Mouse (Mus musculus): ENCODE measurements around the gene Mtmr14. TPM values are rescaled to one million over a fixed set of nuclear protein-coding genes. Genes with fewer than 3 reads are reported as not detected.
A peak's percentile ranks its signal among the peaks of the same experiment; 100 is the strongest.

Mtmr14 gene
- total RNA-seq, 2 experiments from 2014 or later, result 24.8 to 26.2 TPM

GRCm38 (mm10) chr6:113266996-113267655 is 29.5 kb downstream of the Mtmr14 start:
- intact Hi-C loops (cut with DNase I), result no loop called here
- no peak for DNase-seq (ENCODE audit: extremely low spot score in 1 of 2, low spot score in 2 of 2)

DNA sequence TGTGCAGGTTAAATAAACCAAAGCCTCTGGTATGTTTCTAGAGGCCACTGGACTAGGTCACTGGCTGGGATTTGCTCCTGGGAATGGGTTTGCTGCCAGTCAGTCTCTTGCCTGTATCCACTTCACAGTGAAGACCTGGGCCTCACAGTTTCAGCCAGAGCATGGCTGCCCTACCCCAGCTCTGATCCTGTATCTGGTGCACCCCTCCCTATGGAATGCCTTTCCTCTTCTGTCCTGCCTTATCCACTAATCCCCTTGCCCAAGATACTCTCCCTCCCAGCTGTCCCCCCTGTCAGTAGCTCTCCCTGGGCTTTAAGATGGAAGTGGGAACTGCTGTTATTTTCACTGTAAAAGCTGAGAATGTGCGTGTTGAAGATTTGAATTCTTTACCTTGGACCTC is 30.3 kb downstream of the Mtmr14 start:
- intact Hi-C loops (cut with DNase I), result no loop called here
- DNase-seq (ENCODE audit: extremely low spot score in 1 of 2, low spot score in 2 of 2), result no peak

- intact Hi-C loops (cut with DNase I), result no loop called here
- DNase-seq (ENCODE audit: extremely low spot score in 1 of 2, low spot score in 2 of 2), result no peak
Measured at GRCm38 (mm10) chr6:113272365-113272764, 34.7 kb downstream of the Mtmr14 start.

GRCm38 (mm10) chr6:113276846-113277245 is 39.2 kb downstream of the Mtmr14 start:
- intact Hi-C loops (cut with DNase I), result no loop called here
- no peak for DNase-seq (ENCODE audit: extremely low spot score in 1 of 2, low spot score in 2 of 2)

DNA sequence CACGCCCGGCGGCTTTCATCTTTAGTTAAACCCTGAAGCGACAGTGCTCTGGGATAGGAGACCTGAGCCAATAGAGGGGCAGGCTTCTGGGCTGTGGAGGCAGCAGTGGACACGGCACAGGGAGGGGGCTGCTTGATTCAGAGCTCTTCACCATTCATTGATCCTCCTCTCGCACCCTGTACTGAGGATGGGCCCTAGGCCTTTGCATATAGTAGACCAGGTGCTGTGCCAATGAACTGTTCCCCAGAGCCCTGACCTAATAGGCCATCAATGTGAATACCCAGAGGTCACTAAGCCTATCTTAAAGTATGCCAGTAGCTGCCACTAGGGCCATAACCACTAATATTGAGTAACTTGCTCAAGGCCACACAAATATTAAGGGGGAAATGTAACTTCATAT is 44.0 kb downstream of the Mtmr14 start:
- intact Hi-C loops (cut with DNase I), result no loop called here
- DNase-seq (ENCODE audit: extremely low spot score in 1 of 2, low spot score in 2 of 2), result no peak

GRCm38 (mm10) chr6:113282101-113282802 is 44.6 kb downstream of the Mtmr14 start, which contains the start of gene Cpne9:
Cpne9 (plus strand) TSS chr6:113282307.
- intact Hi-C loops (cut with DNase I), result no loop called here
- DNase-seq (ENCODE audit: extremely low spot score in 1 of 2, low spot score in 2 of 2), result peak in 1 of 2 experiments; percentile 71

DNA sequence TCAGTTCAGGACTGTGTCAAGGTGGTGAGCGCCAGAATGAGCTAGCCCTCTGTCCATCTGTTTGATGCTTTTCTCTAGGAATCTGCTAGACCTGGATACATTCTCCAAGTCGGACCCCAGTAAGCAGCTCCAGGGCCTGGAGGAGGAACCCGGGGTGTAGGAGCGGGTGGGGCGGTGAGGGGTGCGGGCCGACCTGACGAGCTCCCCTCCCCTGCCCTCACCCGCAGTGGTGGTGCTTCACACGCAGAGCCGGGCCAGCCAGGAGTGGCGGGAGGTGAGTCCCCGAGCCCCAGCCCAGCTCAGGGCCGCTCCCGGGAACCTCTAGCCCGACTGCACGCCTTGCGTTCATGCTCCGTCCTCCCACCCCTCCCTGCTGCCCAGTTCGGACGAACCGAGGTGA is 45.3 kb downstream of the Mtmr14 start:
- DNase-seq (ENCODE audit: extremely low spot score in 1 of 2, low spot score in 2 of 2), result peak in 1 of 2 experiments; percentile 47
- intact Hi-C loops (cut with DNase I), result no loop called here

DNA sequence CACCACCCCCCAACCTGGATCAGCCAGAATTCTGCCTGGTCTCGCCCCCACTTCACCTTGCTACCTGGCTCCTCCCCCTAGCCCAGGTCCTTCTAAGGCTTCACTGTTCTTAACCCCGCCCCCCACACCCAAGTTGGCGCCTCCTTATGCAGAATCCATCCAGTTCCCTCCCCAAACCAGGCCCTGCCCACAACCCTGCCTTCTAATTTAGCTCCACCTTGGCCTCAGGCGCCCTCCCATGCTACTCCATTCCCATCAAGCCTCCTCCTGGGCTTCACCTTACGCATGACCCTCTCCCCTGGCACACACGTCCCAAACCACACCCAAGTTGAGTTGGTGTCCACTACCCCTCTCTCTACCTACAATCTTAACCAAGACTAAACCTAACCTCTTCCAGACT is 45.9 kb downstream of the Mtmr14 start:
- no peak for DNase-seq (ENCODE audit: extremely low spot score in 1 of 2, low spot score in 2 of 2)
- intact Hi-C loops (cut with DNase I), result no loop called here

DNA sequence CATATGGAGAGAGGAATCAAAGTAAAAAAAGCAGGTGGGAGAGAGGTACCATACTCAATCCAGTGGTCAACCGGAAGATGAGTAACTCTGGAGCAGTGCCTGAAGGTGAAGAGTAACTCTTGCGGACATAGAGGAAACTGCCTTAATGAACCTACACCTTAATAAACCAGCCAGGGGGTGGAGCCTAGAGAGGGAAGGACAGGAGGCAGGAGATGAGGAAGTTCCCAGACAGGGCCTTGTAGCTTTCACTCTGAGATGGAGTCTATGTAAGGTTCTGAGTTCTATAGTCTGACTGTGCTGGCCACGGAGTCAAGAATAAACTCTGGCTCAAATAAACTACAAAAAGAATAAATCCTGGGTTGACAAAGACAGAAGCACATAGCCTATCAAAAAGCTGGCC is 47.3 kb downstream of the Mtmr14 start:
- intact Hi-C loops (cut with DNase I), result no loop called here

GRCm38 (mm10) chr6:113286316-113286715 is 48.7 kb downstream of the Mtmr14 start:
- no peak for DNase-seq (ENCODE audit: extremely low spot score in 1 of 2, low spot score in 2 of 2)
- intact Hi-C loops (cut with DNase I), result no loop called here

More for the DNA sequence above, 47.3 kb downstream of the Mtmr14 start:
- no peak for DNase-seq (ENCODE audit: extremely low spot score in 1 of 2, low spot score in 2 of 2)

- intact Hi-C loops (cut with DNase I), result no loop called here
- no peak for DNase-seq (ENCODE audit: extremely low spot score in 1 of 2, low spot score in 2 of 2)
Measured at GRCm38 (mm10) chr6:113287236-113287635, 49.6 kb downstream of the Mtmr14 start.

- DNase-seq (ENCODE audit: extremely low spot score in 1 of 2, low spot score in 2 of 2), result no peak
- intact Hi-C loops (cut with DNase I), result no loop called here
Measured at GRCm38 (mm10) chr6:113289346-113289745, 51.7 kb downstream of the Mtmr14 start.

GRCm38 (mm10) chr6:113290346-113290745 is 52.7 kb downstream of the Mtmr14 start:
- intact Hi-C loops (cut with DNase I), result no loop called here
- no peak for DNase-seq (ENCODE audit: extremely low spot score in 1 of 2, low spot score in 2 of 2)

GRCm38 (mm10) chr6:113292938-113293337 is 55.3 kb downstream of the Mtmr14 start:
- intact Hi-C loops (cut with DNase I), result no loop called here
- DNase-seq (ENCODE audit: extremely low spot score in 1 of 2, low spot score in 2 of 2), result no peak

GRCm38 (mm10) chr6:113296046-113296445 is 58.4 kb downstream of the Mtmr14 start:
- intact Hi-C loops (cut with DNase I), result no loop called here
- DNase-seq (ENCODE audit: extremely low spot score in 1 of 2, low spot score in 2 of 2), result no peak

- DNase-seq (ENCODE audit: extremely low spot score in 1 of 2, low spot score in 2 of 2), result no peak
- intact Hi-C loops (cut with DNase I), result no loop called here
Measured at GRCm38 (mm10) chr6:113296639-113297038, 59.0 kb downstream of the Mtmr14 start.

GRCm38 (mm10) chr6:113301350-113301749 is 63.7 kb downstream of the Mtmr14 start:
- intact Hi-C loops (cut with DNase I), result loop anchor here (10.0 kb wide), 1 partner anchor 897 kb away; no protein-coding TSS in a partner anchor

GRCm38 (mm10) chr6:113302258-113302657 is 64.6 kb downstream of the Mtmr14 start:
- DNase-seq (ENCODE audit: extremely low spot score in 1 of 2, low spot score in 2 of 2), result no peak
- intact Hi-C loops (cut with DNase I), result loop anchor here (10.0 kb wide), 1 partner anchor 897 kb away; no protein-coding TSS in a partner anchor

More at GRCm38 (mm10) chr6:113301350-113301749, 63.7 kb downstream of the Mtmr14 start:
- no peak for DNase-seq (ENCODE audit: extremely low spot score in 1 of 2, low spot score in 2 of 2)

- intact Hi-C loops (cut with DNase I), result loop anchor here (10.0 kb wide), 1 partner anchor 902 kb away; no protein-coding TSS in a partner anchor
- DNase-seq (ENCODE audit: extremely low spot score in 1 of 2, low spot score in 2 of 2), result peak; percentile 99 to 100
Measured at GRCm38 (mm10) chr6:113306322-113306985, 68.8 kb downstream of the Mtmr14 start.

DNA sequence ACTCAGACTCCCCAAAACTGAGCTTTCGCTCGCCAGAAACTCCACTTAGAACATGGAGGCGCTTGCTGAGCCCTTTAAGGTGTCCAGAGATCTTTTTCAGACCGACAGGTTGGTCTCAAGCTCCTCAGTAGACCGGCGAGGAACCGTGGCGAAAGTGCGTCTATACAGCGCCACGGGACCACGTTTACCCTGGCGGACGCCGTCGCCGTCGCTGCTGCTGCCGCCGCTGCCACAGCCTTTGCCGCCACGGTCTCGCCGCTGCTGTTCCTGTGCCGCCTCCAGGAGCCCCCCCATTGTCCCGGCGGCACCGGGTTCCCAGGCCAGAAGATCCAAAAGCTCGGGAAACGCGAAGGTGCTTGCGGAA is 69.3 kb downstream of the Mtmr14 start, which contains the start of gene Brpf1:
Brpf1 (plus strand) TSS at position 152 of the 364 bp plus-strand sequence.
- intact Hi-C loops (cut with DNase I), result loop anchor here (10.0 kb wide), 1 partner anchor 902 kb away; no protein-coding TSS in a partner anchor
- peak in 1 of 2 experiments; percentile 84 for DNase-seq (ENCODE audit: extremely low spot score in 1 of 2, low spot score in 2 of 2)
